Mouse (Mus musculus): ENCODE results near the gene Hoxa9.

Gene Hoxa9

DNA sequence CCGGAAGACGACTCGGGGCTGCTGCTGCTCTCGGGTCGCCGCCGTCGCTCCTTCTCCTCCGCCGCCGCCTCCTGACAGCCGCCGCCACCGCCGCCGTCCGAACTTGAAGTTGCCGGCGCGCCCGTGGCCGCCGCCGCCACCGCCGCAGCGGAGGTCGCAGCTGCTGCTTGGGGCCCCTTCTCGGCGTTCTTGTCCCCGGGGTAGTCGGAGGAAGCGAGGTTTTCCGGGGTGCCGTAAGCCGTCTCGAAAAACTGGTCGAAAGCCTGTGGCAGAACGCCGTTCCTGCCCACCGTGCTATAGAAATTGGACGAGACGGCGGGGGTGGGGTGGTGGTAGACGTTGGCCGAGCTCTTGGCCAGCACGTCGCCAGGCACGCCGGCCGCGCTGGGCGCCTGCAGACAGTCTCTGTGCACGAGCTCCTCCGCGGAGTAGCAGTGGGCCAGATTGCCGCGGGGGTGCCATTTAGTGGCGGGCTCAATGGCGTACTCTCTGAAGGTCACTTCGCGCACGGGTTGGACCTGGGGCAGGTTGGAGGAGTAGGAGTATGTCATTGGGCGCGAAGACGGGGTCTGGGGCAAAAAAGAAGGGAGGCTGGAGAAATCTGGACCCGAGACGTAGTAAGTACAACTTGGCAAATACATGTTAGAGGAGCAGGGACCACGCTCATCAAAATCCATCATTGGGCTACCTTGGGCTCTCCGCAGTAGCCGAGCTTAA lies 14.3 kb upstream of the Hoxa9 start:
- DNase-seq (ENCODE audit: low read depth, low spot score), result peak; percentile 64

DNA sequence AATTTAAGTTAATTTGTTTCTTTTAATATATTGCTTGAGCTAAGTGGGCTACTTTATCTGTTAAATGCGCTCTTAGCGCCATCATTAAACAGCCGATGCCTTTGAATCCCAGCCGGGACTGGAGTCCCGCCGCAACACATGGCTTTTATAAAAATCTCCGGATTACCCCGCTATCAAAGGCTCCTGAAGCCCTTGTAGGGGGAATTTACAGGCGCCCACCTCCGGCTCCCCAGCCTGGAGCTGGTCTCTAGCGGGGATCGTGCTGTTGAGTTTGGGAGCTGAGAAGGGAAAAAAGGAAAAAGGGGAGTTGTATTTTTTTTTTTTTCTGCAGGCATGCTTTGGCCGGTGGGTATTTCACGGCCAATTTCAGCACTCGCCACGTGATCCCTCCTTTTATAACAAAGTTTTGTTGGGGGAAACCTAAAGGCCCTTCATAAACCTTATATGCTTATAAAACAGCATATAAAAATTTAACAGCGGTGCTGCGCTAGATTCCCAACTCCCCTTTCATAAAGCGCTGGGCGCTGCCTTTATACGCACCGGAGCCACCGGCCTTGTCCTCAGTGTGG lies 13.7 kb upstream of the Hoxa9 start:
- DNase-seq (ENCODE audit: low read depth, low spot score), result no peak

DNA sequence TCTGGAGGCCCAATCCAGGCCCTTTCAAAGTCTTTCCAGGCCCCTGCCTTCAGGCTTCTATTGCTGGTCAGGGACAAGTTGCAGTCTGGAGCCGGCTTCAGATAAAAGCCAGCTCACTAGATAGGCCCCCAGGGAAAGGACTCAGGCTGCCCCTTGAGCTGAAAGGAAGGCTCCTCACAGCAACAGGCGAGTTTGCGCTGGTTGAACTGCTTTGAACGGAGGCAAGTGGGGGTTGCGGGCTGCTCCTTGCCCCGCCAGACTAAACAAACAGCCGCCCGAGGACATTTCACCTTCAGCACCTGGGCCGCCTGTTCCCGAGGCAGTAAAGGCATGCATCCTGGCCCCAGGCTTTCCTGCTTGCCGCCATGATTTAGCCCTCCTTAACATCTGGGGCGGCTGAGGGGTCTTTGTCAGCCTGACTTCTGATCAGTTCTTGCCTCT lies 12.8 kb upstream of the Hoxa9 start:
- peak; percentile 67 for DNase-seq (ENCODE audit: low read depth, low spot score)

DNA sequence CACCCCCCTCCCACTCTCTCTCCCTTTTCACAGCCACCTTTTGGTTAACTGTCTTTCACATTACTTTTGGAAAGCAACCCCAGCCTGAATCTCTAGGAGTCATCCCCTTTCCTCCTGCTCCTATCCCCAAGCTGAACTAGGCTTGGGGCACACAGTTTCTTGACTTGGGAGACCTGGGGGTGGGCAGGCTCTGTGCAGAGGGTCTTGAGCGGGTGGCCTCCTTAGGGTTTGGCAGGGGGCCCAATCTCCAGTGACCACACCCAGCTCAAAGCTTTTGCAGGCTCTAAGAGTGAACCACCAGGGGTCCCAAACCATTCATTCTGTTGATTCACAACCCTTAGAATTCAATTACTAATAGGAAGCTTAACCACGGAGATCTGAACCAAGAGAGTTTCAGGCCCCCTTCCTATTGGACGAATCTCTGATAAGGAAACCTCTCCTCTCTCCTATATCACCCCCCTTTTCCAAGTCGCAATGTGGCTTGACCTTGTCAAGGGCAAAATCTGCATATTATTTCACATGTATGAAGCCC lies 12.0 kb upstream of the Hoxa9 start:
- peak; percentile 35 for DNase-seq (ENCODE audit: low read depth, low spot score)

DNA sequence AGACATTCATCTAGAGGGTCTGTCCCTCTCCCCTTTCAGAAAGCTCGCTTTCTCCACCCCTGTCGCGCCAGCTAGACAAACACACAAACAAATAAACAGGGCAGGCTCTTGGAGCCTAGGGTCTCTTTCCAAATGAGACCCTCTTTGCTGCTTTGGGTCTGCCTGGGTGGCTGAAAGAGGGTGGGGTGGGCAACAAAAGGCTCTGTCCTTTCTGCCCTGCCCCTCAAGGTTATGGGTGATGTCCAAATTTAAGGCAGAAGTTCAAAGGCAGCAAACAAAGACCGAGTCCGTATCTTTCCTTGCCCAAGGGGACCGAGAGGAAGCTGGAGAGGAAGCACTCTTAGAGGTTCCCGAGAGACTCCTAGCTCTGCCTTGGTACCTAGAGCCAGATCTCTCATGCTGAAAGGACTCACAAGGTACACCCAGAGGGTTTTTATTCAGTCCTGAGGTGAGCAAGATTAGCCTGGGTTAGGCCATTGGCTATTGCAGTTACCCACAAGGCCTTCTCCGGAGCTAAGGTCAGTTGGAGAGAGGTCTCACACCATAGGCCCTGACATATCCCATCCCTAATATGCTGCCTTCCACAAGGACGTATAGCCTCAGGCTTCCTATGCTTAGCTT lies 10.2 kb upstream of the Hoxa9 start:
- DNase-seq (ENCODE audit: low read depth, low spot score), result no peak

DNA sequence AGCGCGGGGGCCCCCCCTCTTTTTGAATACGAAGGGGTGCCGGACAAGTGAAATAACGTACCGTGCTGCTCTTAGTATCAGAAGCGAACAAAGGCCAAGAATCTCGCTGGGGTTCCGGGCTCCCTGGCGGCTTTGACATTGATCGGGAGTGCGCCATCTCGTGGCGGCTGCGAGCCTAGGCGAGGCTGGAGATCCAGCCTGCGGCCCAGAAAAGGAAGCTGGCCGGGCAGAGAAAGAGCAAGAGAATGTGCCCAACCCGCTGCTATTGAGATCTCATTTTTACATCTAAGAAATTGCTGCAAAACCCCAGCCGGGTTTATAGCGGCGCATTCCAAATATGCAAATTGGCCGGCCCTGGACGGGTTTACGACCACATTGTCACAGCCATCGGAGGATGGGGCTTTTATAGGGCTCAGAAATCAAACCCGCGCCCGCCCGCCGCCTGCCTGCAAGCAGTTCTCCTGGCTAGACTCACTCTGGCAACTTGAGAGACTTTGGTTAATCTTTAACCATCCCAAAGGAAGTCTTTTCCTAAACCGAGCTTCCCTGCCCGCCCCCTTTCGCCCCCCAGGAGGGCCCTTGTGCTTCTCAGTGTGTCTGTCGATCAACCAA lies 9.6 kb upstream of the Hoxa9 start, which contains the start of gene Hoxa10:
Gene Hoxa10 (minus strand): TSS at position 466 of the 612 bp plus-strand sequence.
- DNase-seq (ENCODE audit: low read depth, low spot score), result peak; percentile 93

DNA sequence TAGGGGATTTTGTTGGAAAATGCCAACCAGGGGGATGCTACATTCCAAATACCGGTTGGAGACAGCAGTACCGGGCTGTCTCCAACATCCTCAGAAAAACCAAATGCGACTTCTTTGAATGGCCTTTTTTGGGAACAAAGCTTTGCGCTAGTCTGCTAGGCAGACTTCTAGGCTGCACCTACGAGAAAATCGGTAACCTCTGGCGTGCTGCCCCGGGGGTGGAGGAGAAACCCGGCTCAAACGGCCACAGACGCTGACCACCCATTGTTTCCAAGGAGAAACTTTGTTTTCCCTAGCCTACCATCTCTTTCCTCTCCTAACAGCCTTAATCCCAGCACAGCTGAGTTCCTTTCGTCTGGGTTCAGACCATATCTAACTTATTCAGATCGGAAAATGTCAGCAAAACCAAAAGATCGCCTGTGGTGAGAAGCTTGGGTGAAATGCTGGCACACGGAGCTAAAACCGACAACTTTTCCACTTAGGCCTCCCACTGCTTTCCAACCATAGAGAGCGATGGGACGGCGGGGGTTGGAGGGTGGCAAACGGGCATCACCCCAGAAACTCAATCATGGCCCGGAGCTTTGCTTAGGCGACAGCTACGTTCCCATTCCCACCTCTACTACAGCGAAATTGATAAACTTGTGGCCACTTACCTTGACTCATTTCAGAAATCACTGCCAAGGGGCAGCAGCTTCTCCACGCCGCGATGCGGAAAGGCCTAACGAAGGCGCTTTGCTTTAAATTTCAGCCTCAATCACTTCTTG lies 8.9 kb upstream of the Hoxa9 start:
- DNase-seq (ENCODE audit: low read depth, low spot score), result no peak

DNA sequence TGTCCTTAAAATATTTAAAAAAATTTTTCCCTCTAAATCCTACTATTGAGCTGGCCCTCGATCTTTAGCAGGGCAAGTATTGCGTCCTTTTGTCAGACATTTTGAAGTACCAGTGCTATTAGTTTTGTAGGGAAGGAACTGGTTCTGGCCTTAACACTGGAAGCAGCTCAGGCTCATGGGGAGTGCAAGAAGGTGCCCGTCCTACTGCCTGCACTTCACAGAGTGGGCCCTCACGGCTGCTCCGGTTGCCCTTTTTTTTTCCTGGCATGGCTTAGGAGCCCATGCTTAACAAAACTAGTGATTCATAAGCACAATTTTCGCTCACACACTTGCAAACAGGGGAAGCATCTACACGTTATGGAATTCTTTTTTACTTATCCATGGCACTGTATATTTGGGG lies 8.1 kb upstream of the Hoxa9 start:
- no peak for DNase-seq (ENCODE audit: low read depth, low spot score)

DNA sequence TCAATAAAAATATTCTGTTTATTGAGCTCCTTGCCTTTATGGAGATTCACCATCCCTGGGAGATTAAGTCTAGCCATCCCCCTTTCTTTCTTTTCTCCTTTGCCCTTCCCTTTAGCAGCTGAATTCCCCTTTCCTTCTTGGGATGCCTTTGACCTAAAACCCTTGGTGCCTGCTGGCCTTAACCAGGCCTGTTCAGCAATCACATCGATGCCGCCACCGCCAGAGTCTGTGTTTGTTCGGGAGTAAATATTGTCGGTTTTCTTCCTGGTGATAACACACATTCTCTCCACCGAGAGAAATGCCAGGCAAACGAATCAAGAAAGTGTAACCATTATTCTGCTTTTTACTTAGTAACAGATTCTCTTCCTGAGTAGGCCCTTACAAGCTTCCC lies 7.3 kb upstream of the Hoxa9 start:
- no peak for DNase-seq (ENCODE audit: low read depth, low spot score)

DNA sequence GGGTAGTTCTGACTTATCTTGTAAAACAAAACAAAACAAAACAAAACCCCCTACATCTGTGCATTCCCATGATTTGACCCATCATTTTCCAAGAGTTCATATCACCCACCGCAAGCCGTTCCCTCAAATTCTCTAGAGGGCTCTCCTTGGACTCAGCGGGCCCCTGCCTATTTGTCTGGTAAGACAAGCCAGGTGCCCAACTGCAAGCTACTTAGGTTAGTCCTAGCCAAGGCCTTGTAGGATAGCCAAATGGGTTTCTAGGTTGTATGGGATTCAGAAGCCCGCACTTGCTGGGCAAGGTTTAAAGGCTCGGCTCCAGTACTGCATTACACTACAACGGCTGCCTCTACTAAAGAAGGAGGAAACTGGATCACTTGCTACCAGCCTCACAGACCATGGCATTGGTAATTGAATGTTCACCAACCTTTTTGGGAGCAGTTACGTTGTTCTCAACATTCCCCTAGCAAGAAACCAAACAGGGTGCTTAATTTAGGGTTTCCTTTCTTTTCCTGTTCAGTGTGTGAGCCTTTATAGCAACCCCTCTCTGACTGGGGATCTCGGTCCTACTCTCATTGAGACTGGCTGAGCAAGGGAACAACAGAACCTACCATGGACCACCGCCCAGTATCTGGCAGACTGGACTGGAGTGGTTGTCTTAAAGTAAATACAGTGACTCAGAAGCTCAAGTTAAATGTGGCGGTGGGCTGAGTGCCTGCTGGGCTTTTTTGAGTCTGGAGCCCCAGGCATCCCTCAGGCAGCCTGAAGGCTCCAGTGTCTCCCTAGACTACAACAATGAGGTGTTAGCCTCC lies 6.7 kb upstream of the Hoxa9 start:
- no peak for DNase-seq (ENCODE audit: low read depth, low spot score)

DNA sequence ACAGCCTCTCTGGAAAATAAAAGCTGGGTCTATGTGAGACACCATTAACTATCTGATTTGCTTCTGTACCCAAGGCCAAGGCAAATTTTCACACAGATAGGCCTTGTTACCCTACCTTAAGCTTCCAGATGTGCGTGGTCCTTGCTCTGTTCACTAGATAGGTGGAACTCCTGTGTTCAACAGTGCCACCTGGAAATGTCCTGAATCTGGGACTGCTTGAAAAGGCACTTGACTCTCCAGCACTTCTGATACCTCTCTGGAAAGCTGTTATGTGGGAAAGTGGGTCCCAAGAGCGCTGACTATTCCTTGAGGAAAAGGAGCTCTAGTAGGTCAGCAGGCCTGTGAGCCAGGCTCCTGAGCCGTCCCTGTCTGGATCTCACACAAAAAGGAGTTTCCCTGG lies 5.9 kb upstream of the Hoxa9 start:
- no peak for DNase-seq (ENCODE audit: low read depth, low spot score)

DNA sequence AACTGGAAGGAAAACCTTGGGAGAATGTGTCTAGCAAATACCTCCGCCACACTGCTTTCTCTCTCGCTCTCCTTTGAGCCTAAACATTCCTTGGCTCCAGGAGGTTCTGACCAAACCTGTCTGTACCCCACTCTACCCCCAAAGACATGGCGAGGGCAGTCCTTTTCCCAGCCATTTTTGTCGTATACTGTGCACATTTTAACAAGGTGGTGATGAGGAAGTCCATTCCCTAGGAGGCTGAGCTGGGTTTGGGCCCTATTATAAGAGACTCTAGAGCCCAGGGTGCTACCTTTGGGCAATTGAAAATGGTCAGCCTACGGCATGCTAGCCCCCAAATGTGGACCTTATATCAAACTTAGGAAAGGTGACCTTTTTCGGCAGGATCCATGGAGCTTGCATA lies 5.0 kb upstream of the Hoxa9 start:
- DNase-seq (ENCODE audit: low read depth, low spot score), result no peak

DNA sequence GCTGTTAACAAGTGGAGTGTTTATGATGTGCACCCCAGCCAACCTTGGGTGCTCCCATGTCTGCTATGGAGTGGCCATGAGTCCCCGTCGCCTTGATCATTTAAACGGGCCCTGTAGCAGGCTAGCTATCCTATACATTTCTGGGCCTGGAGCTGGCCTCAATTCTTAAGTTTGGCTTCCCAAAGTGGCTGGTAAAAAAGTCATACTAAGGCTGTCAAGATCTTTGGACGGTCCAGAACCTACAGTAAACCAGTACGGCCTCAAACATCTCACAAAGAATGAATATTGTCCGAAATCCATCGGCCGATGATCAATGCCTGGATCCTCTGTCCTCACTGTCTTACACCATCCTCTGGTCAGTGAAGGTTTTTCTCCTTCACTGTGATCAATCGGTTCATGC lies 4.4 kb upstream of the Hoxa9 start:
- peak; percentile 12 for DNase-seq (ENCODE audit: low read depth, low spot score)

DNA sequence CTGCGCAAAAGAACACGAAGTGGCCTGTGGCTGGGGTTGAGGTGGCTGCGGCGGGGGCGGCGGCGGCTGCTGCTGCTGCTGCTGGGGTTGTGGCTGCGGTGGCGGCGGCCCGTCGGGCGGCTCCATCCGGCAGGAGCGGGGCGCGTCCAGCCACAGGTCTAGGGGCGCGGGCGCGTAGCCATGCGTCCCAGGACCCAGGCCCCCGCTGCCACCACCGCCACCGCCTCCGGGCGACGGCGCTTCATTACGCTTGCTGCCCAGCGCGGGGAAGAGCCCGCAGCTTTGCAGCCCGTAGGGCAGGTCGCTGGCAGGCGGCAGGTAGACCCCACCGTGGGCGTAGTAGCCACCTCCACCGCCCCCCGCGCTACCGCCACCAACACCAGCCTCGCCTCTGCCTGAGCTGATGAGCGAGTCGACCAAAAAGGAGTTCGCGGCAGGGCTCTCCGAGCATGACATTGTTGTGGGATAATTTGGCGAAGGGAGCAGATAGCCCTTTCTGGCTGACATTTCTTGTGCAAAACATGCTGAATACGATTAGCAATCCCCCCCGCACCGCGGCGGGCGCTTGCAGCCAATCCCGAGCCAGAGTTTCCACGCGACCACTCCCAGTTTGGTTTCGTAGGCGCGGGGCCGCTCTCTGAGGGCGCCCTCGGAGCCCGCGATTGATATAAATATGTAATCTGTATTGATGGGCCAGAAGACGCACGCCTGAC lies 3.7 kb upstream of the Hoxa9 start:
- DNase-seq (ENCODE audit: low read depth, low spot score), result peak; percentile 46

DNA sequence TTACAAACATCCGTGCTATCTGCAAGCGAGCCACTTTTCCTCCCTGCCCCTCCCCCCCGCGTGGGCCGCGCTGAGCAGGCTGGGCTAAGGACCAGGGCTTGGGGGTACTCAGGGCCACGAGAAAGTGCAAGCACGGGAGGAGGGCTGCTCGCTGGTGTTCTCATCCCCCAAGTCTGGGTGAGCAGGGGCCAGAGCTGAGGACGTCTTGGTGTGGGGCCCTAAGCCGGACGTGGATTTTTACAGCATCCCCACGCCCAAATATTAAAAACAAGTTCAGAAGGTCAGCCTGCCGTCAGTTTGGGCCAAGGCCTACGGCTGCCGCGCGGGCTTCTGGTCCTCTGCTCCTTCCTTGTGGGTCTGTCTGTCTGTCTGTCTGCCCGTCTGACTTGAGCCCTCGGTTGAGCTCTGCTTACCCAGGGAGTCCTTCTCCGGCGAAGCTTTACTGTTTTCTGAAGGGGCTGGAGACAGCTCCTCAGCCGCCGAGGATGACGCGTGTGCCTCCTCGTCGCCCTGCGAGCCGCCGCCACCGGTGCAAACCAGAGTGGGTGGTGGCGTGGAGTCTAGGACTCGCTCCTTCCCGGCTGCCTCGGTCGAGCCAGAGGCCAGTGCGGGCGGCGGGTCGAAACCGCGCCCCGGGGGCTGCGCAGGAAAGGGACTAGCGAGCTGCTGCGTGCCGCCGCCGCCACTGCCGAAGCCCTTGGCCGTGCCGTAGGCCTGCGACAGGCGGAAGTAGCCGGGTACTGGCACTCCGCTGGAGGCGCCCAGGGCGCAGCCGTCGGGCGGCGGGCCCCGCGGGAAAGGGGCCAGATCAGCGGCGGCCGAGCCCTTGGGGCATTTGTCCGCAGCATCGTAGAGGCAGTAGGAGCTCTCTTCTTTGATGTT lies 2.9 kb upstream of the Hoxa9 start:
- peak; percentile 66 for DNase-seq (ENCODE audit: low read depth, low spot score)

DNA sequence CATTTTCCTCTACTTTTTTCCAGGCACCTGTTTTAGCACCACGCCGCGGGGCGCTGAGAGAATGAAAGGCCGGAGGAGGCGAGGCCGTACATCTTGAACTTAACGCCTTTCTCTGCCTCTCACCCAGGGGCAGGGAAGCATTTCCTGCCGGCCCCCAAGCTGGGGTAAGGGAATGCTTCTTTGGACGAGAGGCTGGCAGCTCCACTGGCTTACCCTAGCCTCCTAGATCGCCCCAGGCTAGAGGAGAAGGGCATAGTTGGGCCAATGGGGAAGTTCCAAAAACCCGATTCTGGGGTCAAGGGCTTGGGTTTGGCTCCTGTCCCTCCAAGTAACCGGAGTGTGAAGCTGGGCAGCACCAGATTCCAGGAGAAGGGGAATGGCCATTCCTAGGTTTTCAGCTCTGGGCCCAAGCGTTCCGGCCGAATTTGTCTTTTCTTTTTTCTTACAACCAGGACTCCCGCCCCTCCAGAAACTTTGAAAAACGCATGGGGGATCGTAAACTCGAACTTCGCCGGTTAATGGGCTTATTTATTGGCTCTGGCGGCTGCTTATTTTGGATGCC lies 2.2 kb upstream of the Hoxa9 start:
- peak; percentile 75 for DNase-seq (ENCODE audit: low read depth, low spot score)

DNA sequence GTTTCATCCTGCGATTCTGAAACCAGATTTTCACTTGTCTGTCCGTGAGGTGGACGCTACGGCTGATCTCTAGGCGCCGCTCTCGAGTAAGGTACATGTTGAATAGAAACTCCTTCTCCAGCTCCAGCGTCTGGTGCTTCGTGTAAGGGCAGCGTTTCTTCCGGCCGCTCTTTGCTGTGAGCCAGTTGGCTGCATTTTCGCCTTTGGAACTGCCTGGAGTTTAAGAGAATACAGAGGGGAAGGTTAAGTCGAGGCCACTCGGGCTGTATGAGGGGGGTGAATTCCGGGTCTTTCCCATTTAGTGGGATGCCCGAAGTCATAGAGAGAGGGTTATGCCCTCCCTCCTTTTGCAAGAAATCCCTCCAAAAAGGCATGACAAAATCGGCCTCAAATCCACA lies 1.7 kb upstream of the Hoxa9 start:
- peak; percentile 64 for DNase-seq (ENCODE audit: low read depth, low spot score)

DNA sequence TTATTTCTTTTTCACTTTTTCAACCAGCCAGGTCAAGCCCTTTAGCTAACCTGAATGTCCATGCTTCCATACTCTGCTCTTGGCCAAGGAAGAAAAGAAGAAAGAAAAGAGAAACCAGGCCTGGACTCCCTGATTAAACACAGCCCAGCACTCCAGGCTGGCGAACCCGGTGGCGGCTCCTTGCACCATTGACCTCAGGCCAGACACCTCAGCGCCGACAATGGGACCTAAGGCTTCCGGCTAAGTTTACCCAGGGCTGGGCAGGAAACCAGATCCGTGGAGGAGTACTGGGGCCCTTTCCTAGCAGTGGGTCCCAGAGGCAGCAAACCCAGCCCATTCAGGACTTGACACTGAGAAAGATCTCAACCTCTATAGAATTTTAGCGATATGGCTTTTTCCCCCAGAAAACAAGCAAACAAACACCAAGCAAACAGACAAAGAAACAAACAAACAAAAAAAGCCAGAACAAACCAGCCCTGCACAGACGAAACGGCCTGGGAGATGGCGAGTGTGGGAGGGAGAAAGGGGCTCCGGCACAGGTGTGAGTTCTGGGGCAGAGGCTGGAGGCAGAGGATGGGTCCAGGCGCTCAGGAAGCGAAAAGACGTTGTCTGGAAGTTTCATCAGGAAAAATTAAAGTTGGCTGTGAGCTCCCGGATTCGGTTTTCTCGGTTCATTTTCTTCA lies 1.1 kb upstream of the Hoxa9 start:
- peak; percentile 60 for DNase-seq (ENCODE audit: low read depth, low spot score)
